Mouse (Mus musculus) heart, postnatal 0 days (tissue): Measurements from ENCODE around the gene Pafah1b3.

Source experiments
- CTCF ChIP-seq: IDR thresholded peaks from 2 replicates; pipeline ENCODE4 v1.5.1; 2016; ENCODE audit warnings: antibody characterized with exemption, control low read depth, low read depth
- EP300 ChIP-seq: IDR thresholded peaks from 2 replicates; pipeline ENCODE4 v1.6.1; 2016; ENCODE audit warnings: antibody characterized with exemption, low read depth

GRCm38 (mm10) chr7:25296945-25297453 is 787 bp downstream of the Pafah1b3 start:
- TF ChIP-seq CTCF (no peak), EP300 (no peak)
